Mouse (Mus musculus) ovary, adult 18-20 months (tissue): ENCODE results near the gene Gm37240.

Experiments
- DNase-seq: peaks from one replicate; pipeline ENCODE4 v3.0.0; 2022; ENCODE audit warnings: low spot score, mixed read lengths

Gene Gm37240

DNA sequence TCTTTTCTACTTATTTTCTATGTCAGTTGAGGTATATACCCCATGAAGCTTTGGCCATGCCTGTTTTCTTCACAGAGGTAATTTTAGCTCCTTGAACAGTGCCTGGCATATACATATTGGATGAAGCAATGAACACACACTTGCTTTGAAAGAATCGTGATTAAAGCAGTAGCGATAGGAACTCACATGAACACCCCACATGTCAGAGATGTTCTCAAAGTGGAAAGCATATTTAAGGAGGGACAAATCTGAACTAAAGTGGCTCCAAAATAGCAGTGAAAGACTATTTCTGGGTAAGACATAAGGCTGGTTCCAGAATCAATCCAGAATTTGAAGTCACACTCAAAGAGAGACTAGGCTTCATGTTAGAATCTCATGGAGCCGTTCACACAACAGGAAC lies 397.1 kb downstream of the Gm37240 start:
- no peak for DNase-seq

DNA sequence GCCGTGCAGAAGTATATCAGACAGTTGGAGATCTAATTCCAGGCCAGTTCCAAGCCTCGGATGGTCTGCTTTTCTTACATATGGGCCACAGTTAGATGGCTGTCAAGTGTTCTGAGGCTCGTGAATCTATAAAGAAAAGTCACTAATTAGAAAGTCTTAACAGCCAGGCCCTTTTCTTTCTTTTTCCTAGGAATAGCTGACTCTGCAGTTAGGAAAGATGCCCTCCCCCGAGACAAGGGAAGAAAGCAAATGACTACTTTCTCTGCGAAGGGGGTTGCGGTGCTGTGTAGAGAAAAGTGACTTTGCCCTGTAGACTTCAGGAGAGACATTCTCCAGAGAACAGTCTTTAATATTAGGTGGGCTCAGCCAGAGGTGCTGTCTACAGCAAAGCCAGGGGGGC lies 399.9 kb downstream of the Gm37240 start:
- no peak for DNase-seq

DNA sequence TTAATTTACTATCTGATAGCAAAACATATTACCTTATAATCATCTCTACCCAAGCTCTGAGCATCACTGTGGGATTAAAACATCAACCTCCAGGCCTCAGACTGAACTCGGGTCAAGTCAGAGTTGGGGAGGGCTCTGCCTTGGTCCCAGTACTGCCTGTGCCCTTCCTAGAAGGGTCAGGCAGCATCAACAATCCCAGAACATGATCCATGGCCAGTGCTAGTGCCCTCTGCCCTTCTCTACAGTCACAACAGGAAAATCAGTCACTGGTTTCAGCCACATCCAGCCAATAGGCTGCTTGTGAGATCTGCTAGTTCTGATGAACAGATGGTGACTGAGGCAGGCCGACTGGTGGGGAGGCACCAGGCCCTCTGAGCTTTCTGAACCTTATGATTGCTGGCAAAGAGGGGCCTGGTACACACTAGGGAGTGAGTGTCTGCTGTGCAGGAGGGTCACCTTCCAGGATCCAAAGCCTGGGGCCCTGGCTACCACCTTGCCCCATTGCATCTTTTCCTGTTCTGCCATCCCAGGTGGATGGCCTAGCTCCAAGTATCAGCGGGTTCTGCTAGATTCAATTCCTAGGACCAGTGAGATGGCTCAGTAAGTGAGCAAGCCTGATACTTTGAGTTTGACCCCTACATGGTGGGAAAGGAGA lies 401.7 kb downstream of the Gm37240 start:
- DNase-seq, result no peak

DNA sequence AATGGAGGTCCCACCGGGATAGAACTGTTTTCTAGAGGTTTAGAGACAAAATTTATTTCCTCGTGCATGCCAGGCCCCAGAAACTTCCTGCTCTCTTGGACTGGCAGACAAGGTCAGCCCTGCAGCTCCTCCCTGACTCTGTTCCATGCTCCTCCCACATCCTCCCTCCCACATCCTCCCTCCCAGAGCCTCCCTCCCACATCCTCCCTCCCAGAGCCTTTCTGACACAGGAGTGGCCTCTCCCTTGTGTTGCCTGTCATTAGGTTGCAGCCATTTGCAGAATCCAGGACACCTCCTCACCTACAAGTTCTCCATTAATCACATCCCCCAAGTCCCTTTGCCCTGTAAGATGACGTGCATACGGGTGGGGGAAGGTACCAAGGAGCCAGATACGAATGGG lies 404.7 kb downstream of the Gm37240 start:
- DNase-seq, result peak; percentile 56

DNA sequence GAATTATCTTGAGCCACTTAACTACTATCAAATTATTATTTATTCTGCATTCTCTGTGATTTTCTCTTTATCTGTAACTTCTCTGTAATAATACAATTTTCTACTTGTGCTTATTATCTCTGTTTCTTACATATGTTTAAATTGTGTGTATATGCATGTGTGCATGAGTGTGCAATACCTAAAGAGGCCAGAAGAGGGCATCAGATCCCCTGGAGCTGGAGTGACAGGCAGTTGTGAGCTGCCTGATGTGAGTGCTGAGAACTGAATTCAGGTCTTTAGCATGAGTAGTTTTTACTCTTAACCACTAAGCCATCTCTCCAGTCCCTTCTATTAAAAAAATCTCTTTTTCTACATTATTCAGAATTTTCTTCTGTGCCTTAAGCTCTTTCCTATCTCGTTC lies 406.7 kb downstream of the Gm37240 start:
- no peak for DNase-seq

DNA sequence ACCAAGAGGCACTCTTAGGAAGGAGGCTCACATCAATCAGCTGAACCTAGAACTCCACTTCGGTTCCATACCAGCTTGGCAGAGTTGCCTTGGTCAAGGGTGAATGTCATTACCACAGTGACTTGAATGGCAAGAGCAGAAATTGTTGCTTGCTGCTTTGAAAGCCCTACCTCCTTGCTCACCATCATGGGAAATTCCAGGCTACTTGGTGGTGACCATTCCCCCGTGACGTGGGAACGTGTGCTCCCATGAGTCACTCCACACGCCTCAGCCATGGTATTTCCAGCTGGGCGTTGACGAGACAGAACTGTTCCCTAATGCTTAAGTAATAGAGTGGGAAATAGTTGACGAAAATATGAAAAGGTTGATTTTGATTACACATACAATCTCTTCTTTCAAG lies 408.6 kb downstream of the Gm37240 start:
- DNase-seq, result no peak

DNA sequence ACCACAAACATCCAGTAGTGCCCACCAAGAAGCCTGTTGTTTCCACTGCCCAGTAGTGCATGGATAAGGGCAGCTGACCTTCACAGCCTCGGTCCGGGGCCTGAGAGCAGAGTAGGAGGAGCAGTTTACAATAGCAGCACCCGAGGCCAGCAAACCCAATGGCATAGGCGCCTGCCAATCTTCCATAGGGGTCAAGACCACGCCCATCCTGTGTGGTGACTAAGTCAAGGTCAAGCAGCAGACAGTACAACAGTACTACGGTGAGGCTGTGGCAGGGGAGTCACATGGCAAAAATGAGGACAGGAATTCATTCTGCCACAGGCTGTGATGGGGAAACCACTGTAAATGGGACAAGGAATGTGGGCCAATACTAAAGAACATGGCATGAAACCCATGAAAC lies 417.6 kb downstream of the Gm37240 start:
- no peak for DNase-seq

DNA sequence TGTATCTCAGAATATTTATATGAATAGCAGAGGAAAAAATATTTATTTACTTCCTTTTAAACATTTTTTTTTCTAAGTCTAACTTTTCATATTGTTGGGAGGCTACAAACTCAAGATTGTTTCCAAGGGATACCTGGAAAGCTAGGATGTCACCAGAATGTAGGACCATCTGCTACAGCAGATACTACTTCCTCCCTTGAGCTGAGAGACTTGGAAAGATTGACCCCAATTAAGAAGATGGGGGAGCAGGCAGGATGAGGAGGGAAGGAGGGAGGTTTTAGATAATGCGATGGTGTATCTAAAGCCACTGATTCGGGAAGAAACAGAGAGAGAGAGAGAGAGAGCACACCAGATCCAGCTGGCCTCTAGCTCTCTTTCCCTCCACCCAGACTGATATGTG lies 418.3 kb downstream of the Gm37240 start:
- no peak for DNase-seq

DNA sequence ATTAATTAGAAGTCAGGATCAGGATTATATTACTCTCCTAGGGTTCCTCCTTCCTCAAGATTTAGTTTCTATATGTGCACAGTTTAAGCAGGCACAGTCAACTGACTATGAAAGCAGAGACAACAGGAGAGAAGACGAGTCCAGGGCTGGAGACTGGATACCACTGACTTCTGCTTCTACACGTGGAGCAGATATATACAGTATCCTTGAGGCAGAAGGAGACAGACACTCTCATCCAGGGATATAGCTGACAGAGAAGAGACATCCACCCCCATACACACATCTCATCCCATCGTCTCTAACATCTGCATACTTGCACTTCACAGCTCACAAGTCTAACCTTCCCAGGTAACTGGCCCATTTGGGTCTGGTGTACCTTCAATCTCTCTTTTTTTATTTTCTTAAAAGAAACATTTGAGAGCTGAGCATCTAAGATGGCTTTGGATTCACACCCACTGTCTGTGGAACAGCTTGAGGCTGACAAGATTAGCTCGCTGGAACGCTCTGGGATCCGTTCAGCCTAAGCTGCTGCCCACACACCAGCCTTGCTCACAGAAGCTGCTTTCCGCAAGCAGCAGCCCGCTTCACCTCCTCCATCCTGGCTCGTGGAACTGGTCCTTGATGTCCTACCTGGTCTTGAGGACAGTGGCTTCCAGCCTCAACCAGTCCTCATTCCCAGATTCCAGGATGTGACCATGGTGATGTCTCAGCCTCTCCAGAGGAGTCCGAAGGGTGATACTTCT lies 421.9 kb downstream of the Gm37240 start:
- no peak for DNase-seq

DNA sequence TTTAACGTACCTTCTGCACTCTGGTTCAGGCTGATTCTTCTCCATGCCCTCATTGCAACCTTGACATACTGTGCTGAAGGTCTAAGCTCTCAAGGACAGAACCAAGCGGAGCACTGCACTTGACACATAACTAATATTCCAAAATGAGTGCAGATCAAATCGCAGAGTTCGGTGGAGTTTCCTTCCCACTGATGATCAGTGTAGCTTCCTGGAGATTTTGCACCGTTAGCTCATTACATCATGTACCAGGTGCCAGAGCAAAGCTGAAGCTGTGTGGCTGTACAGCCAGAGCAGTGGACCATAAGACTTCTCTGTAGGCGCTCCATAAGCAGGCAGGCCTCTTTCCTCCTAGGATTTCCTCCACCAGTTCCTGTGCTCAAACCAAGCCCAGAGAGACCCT lies 427.3 kb downstream of the Gm37240 start:
- DNase-seq, result no peak

DNA sequence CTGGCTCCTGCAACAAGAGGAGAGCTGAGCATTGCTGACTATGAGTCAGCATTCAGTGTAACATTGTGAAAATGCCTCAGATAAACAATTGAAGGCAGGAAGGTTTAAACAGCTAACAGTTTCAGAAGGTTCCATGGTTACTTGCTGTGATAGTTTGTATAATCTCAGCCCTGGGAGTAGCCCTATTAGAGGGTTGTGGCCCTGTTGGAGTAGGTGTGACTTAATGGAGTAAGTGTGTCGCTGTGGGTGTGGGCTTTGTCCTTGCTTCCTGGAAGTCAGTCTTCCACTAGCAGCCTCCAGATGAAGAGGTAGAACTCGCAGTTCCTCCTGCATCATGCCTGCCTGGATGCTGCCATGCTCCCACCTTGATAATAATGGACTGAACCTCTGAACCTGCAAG lies 430.3 kb downstream of the Gm37240 start:
- DNase-seq, result no peak

DNA sequence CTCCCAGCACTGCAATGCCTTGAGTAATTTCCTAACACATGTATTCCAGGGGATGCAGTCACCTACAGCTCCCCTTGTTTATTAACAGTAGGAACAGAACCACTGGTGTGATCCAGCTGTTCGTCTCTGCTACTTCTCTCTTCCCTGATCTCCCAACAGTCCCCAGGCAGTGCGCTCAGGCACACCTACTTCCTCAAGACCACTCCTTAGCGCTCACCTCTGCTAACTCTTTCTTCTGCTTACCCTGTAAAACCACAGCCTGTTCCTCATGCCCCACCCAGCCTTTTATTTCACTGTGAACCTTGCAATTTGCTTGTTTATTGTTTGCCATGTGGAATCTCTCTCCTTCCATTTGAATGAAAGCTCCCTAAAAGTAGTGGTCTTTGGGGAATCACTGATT lies 431.9 kb downstream of the Gm37240 start:
- no peak for DNase-seq

DNA sequence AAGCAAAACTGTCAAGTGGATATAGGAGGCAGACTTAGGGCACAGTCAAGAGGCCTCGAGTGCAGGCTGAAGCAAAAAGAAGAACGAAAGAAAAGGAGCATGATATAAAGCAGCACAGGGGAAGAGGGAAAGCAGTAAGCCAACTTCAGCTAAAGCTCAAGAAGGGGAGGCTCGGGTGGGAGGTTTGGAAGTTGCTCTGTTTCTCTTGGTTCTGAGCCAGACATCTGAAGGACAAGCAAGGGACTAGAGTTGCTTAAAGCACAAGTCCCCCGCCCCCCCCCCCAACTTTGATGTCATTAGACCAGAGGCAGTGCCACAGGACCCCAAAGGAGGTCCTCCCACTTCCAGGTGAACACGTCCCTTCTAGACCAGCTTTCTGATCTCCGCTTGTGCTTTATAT lies 433.3 kb downstream of the Gm37240 start:
- DNase-seq, result no peak

DNA sequence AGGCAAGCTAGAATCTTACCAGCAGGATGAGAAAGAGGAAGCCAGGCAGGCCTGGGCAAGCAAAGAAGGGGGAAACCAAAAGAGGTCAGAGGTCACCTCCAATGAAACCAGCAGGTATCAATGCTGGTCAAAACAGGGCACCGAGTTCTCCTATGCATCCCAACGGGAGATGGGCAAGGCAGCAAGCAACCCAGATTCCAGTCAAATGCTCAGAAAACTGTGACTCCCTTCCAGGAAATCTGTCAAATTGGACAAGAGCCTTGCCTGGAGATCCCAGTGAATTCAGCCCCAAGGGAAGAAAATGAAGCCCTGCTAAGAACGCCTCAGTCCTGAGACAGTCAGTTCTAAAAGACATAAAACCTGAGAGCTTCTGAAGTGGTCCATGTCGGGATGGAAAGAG lies 437.9 kb downstream of the Gm37240 start:
- DNase-seq, result no peak

DNA sequence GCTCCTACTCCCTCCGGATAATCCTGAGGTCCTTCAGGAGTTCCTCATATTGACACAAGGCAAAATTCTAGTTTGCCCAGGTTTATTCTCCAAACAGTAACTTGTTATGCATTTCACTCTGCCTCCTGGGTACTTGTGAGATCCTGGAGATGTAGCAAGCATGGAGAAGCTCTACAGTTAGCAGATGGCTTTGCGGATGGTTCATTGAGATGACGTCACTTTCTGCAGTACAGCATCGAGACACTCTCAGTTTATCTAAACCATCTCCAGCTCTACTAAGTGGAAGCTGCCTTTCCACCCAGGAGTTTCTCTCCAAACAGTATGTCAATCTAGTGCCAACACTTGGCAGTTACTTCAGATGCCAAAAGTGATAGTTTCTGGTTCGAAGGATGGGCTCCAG lies 444.5 kb downstream of the Gm37240 start:
- no peak for DNase-seq

DNA sequence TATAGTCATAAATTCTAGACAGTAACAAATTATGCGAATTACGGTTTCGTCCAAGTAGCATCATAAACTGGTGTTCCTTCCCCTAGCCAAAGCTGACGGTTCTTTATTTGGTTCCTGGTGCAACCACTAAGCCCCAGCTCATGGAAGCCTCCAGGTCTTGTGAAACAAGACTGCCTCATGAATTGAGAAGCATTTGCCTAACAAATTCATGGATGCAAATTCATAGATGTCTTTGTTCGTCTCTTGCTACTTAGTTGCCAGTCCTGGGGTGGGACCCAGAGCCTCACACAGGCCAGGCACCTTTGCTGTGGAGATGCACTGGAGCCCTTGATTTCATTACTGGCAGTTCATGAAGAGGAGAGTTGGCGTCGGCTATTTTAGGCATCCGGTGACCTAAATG lies 445.1 kb downstream of the Gm37240 start:
- DNase-seq, result no peak

DNA sequence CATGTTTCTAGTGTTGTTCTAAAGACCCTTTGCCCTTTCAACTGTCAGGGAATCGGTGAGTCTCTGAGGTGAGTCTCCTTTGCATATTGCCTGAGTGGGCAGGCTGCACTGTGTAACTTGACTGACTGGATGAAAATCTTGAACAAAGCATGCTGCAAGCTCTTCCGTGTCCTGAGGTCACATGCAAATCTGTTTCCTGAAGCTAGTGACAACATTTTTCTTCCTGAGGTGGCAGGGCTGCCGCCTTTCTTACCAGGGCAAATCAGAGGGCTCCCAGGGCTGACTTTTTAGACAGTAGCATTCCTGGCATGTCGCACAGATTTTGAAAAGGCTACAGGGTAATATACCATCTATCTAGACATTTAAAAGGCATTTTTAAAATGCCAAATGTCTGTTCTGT lies 451.9 kb downstream of the Gm37240 start:
- DNase-seq, result no peak

DNA sequence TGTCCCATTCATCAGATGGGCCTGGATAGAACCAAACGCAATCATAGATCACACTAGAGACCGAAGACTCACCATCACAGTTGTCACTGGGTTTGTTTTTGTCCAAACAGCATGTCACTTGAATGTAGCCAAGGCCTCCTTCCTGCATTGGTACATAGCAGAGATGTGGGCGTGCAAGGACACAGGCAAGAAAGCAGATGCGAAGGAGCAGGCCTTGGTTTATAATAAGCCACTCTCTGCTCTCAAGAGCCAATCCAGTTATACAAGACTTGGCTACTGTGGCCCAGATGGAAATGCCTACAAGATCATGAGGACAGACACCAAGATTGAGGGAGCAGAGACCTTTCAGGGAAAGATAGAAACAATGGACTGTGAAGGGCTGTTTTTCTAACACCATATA lies 456.1 kb downstream of the Gm37240 start:
- DNase-seq, result no peak

DNA sequence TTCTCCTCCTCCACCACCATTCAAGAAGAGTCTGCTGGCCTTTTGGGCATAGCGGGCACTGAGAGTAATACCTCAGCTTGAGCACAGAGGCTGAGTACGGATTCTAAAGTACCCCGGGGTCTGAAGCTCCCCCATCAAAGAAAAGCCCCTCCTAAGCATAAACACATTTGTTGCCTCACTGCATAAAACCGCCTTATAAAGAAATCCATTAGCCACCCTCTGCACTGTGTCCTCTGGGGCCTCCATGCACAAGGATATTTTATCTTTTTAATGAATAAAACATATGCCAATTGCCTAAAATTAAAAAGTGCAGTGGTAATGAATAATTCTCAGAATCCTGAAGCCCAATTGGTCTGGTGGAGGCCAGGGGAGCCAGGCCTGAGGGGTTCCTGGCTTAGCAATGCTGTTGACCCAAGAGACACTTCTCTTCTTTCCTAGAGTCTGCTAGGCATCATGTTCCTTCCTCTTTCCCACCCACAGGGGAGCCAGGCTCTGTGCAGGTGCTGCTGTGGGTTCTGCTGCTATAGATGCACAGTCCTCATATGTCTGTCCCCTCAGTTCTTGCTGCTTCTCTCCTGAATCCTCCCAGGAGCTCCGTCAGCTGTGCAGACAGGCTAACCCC lies 463.8 kb downstream of the Gm37240 start:
- no peak for DNase-seq

DNA sequence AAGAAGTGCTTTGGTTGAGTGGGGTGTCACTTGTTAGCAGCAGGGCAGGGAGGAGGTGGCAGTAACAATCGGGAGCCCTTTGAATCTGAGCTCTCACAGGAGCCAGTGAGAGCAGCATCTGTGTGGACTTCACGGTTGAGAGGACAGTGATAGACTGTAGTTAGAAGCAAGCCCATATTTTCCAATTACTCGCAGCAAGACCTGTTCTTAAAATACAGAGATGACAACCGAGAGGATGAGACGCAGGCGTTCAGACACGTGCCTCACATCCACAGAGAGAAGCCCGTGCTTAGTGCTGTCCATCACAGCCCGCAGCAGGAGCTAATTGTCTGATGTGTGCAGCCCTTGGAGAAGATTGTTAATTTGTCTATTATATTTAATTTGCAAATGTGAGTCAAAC lies 465.9 kb downstream of the Gm37240 start:
- DNase-seq, result no peak

DNA sequence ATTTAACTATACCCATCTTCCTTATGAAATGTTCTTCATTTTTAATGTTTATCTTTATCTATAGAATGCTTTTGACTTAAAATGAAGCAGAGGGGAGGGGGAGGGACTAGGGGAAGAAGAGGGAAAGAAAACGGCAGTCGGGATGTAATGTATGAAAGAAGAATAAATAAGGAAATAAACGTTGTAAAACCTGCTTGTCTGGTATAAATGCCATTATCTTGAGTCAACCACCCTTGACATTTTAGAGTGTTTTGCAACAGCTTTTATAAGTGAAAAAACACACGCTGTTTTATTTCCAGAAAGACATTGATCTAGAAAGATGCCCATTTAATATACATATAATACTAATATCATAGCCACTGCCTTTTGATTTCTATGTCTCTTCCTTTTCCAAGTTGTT lies 469.7 kb downstream of the Gm37240 start:
- no peak for DNase-seq

DNA sequence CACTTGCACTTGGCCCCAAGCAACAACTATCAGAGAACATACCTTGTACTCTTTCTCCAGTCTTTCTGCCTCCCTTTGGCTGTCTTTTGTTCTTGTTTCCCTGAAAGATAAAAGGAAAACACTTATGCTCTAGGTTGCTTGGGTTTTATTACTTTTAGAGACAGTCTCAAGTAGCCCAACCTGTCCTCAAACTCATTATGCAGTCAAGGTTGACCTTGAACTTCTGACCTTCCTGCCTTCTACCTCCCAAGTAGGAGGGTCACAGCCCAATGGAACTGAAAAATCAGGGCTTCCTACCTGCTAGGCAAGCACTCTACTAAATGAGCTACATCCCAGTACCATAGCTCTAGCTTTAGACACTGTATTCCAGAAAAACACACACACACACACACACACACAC lies 488.5 kb downstream of the Gm37240 start:
- no peak for DNase-seq

DNA sequence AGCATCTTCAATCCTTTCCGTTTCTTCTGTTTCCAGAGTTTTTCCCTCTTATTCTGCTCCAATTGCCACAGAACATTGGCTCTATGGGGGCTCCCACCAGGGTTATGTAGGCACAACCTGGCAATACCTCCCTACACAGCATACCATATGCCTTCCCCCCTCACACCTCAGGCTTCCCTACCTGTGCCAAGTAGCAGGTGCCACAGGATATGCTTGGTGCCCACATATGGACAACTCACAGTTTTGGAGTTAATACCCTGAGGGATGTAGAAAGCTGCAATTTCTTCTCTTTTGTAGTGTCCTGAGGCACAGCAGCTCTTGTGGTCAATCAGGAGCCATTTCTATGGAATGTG lies 488.9 kb downstream of the Gm37240 start:
- DNase-seq, result no peak
